Mouse (Mus musculus) myocyte (in vitro differentiated cells): ENCODE measurements around the gene Tpbpb.
"Not testable (repeated sequence)": the region's sequence is repeated elsewhere in the genome, so short reads cannot be mapped to it uniquely, and the experiment has no call there.

Experiments
- MAX ChIP-seq: IDR thresholded peaks from one replicate; pipeline ENCODE4 v1.6.1; 2011; ENCODE audit warnings: low read depth, mild to moderate bottlenecking, control low read depth
- POLR2A ChIP-seq: IDR thresholded peaks from one replicate; pipeline ENCODE4 v1.6.1; 2011; ENCODE audit warnings: low read depth, mild to moderate bottlenecking, control low read depth, moderate library complexity; ENCODE audit not compliant: insufficient read length
- TCF3 ChIP-seq: IDR thresholded peaks from one replicate; pipeline ENCODE4 v1.6.1; 2011; ENCODE audit warnings: low read depth, control low read depth; ENCODE audit not compliant: insufficient read length
- USF1 ChIP-seq: IDR thresholded peaks from one replicate; pipeline ENCODE4 v1.6.1; 2011; ENCODE audit warnings: low read depth, mild to moderate bottlenecking, control low read depth, moderate library complexity

DNA sequence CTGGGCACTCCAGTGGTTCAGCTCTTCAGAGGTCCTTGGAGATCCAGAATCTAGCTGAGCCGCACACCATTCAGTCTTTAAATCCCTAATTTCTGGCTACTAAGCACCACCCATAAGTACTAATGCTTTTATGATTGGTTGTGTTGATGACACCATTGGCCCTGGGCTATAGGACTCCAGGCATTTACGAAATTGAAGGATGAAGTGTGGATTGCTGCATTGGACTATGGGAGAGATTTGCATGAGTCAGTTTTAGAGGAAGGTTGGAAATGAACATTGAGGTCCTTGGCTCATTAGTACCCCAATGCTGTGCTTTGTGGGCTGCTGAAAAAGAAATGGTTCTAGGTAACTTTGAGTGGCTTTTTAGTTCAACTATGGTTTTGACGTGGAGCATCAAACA lies 37.2 kb upstream of the Tpbpb start, which contains the start of gene Tpbpa:
- not testable (repeated sequence) for TF ChIP-seq MAX, POLR2A, USF1, TCF3
